Comparison of ENCODE assay signal across 8 mouse cellular contexts in genomic region chr1:171250680-171251593, GRCm38 (mm10). TPM values are rescaled to one million over a fixed set of nuclear protein-coding genes. Genes with fewer than 3 reads are reported as not detected.
DNase-seq lines count a peak whose midpoint lies in the region; ATAC-seq and TF ChIP-seq lines count a peak whose summit lies in the region.

Gene Ndufs2, minus strand, starts transcription at chr1:171251388.

- H3K79me2 ChIP-seq in macrophage (ENCODE audit: inconsistent target), result peaks cover 9% of the 10 kb centered on the region

- 22% methylated on average over 26 of the region's 26 CpGs for WGBS in lung, embryonic 15.5 days
- WGBS in intestine, embryonic 14.5 days, result 24% methylated on average over 26 of the region's 26 CpGs
- 64% methylated on average over 26 of the region's 26 CpGs for WGBS in macrophage (ENCODE audit: missing documents)

- peak within 1 kb of the TSS; percentile 96 for H3K27ac ChIP-seq in lung, embryonic 15.5 days
- H3K27ac ChIP-seq in intestine, embryonic 14.5 days (ENCODE audit: low read depth), result peak within 1 kb of the TSS; percentile 62
- no peak within 1 kb of the TSS for H3K27ac ChIP-seq in macrophage

- H3K4me1 ChIP-seq in lung, embryonic 15.5 days, result peaks cover 58% of the 10 kb centered on the region
- H3K4me1 ChIP-seq in intestine, embryonic 14.5 days (replicated peaks; ENCODE audit: control insufficient read depth, insufficient read depth, low read length), result peaks cover 41% of the 10 kb centered on the region

- H3K4me3 ChIP-seq in lung, embryonic 15.5 days, result peak within 1 kb of the TSS; percentile 33
- peak within 1 kb of the TSS; percentile 28 for H3K4me3 ChIP-seq in intestine, embryonic 14.5 days (ENCODE audit: low read depth, low read length)
- H3K4me3 ChIP-seq in macrophage (ENCODE audit: inconsistent target), result no peak within 1 kb of the TSS

- intact Hi-C loops in gastrocnemius, postnatal 36 days (cut with DNase I), result no loop called here

- 0 out of 2 replicates have a peak, but pooled peaks cover 4% of the 10 kb centered on the region for H3K27me3 ChIP-seq in lung, embryonic 15.5 days
- no peaks in the 10 kb centered on the region for H3K27me3 ChIP-seq in intestine, embryonic 14.5 days (replicated peaks; ENCODE audit: control insufficient read depth, insufficient read depth, low read length)

- ATAC-seq in lung, embryonic 15.5 days (ENCODE audit: borderline replicate concordance, extremely low read depth, low FRiP score, low TSS enrichment), result no peak
- no peak for ATAC-seq in intestine, embryonic 14.5 days (replicated peaks; ENCODE audit: low FRiP score, low TSS enrichment, low read depth)

- H3K36me3 ChIP-seq in lung, embryonic 15.5 days, result no peaks in the 10 kb centered on the region
- peaks cover 1% of the 10 kb centered on the region; the same call in 1 of the 2 replicates for H3K36me3 ChIP-seq in intestine, embryonic 14.5 days (ENCODE audit: control insufficient read depth, insufficient read depth, low read length)
- H3K36me3 ChIP-seq in macrophage (ENCODE audit: inconsistent target), result no peaks in the 10 kb centered on the region

- H3K4me2 ChIP-seq in lung, embryonic 15.5 days, result peak within 1 kb of the TSS; percentile 63
- H3K4me2 ChIP-seq in intestine, embryonic 14.5 days (ENCODE audit: low read length), result peak within 1 kb of the TSS; percentile 60

- TF ChIP-seq POLR2A in brain, embryonic 14.5 days (IDR thresholded peaks at IDR 0.05; ENCODE audit: borderline replicate concordance, extremely low read depth, insufficient read depth, insufficient read length, poor library complexity, severe bottlenecking), result no peak

- no peak for TF ChIP-seq CTCF in brain, embryonic 14.5 days (IDR thresholded peaks at IDR 0.05; ENCODE audit: borderline replicate concordance, extremely low read depth, insufficient read depth, insufficient read length)

- no peaks in the 10 kb centered on the region for H3K9me3 ChIP-seq in lung, embryonic 15.5 days
- no peaks in the 10 kb centered on the region for H3K9me3 ChIP-seq in intestine, embryonic 14.5 days (ENCODE audit: control insufficient read depth, low read length)

- H3K9ac ChIP-seq in lung, embryonic 15.5 days, result peak within 1 kb of the TSS; percentile 29
- H3K9ac ChIP-seq in intestine, embryonic 14.5 days (ENCODE audit: low read length), result peak within 1 kb of the TSS; percentile 25

- no peak for DNase-seq in lung, postnatal 14 days
- peak; percentile 89 for DNase-seq in brain, embryonic 14.5 days (ENCODE audit: low read depth)
- no peak for DNase-seq in gastrocnemius, postnatal 36 days
- DNase-seq in intestine, embryonic 14.5 days (ENCODE audit: low spot score), result no peak
- no peak for DNase-seq in natural killer cell, adult 2 months (ENCODE audit: low spot score in 2 of 2)
- no peak for DNase-seq in frontal cortex, postnatal 25 days (ENCODE audit: low spot score in 2 of 2)

RNA-seq across cellular contexts. Expression of gene Ndufs2, which starts in this region (rescaled TPM):
- polyA plus RNA-seq in lung, embryonic 15.5 days (2015; fragmentation: Nextera tagmentation; extraction: Ambion mirVana), result 241 and 266 TPM in 2 replicates
- polyA plus RNA-seq in brain, embryonic 14.5 days (2012; rRNA removed), result 130 and 153 TPM in 2 replicates
- 100 to 1,000 TPM; 874 to 989 TPM for total RNA-seq in gastrocnemius, postnatal 36 days (2021)
- 247 and 258 TPM in 2 replicates for polyA plus RNA-seq in intestine, embryonic 14.5 days (2014; fragmentation: Nextera tagmentation; extraction: Ambion mirVana)
- total RNA-seq in macrophage (2018; cell fraction: chromatin; rRNA removed), result 100 to 1,000 TPM in 5 of 26 experiments, 10 to 100 TPM in 21; 23.3 to 134 (median 69.0) TPM
- 100 to 1,000 TPM in 24 of 26 experiments, 10 to 100 TPM in 2; 92.6 to 136 (median 113) TPM for total RNA-seq in macrophage (2018; cell fraction: cytosol; rRNA removed)
- total RNA-seq in macrophage (2018; cell fraction: nucleus; rRNA removed), result 100 to 1,000 TPM in 5 of 26 experiments, 10 to 100 TPM in 21; 40.2 to 135 (median 71.8) TPM
- 84.3 to 125 TPM (median 122 TPM) in 3 replicates for polyA plus RNA-seq in macrophage (2018)
